Mouse (Mus musculus): ENCODE measurements around the gene Flvcr2. TPM values are rescaled to one million over a fixed set of nuclear protein-coding genes. Genes with fewer than 3 reads are reported as not detected.

Gene Flvcr2
- polyA plus RNA-seq, 1 experiment from 2014 or later, result 4.9 TPM

DNA sequence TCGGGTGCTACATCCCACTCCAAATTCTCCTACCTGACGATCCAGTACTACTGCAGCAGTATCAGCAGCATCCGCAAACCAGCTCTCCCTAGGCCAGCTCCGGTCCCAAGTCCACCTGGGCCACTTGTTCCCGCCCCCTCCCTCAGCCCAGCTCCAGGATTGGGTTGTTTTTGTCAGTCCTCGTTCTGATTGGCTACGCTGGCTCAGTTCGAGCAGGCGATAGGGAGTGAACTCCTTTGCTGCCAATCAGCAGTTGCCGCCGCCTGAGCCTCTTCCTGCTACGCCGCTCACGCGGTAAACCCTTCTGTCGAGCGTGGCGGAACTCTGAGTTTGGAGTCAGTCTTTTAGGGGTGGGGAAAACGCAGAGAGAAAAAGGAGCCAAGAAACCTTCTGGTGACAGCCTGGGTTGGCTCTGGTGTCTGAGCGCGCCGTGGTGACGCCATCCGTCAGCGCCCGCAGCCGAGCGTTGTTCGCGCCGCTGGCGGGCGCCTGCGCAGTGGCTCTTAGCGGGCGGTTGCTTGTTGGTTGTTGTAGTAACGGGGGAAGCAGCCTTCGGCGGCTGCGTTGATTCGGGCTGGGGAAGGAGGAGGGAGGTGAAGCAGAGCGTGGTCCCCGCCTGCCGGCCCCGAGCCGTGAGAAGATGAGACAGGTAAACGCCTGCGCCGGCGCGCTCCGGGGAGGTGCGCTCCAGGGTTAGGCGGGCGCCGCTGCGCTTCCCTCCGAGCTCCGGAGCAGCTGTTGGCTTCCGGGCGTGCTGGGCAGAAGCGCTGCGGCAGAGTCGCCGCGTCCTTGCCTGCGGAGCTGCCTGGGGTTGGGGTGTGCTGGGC, 78.3 kb downstream of the Flvcr2 start, which contains the start of the genes Erg28 and Ttll5:
TSS of gene Erg28 (minus strand) at position 113 of the 827 bp plus-strand sequence.
TSS of gene Ttll5 (plus strand) at position 222 of the 827 bp plus-strand sequence.
- H3K4me1 ChIP-seq, result peaks cover 34% of the 10 kb centered on the region
- peaks cover 46% of the 10 kb centered on the region for H3K36me3 ChIP-seq
- DNase-seq (ENCODE audit: low spot score), result peak; percentile 98
- peak within 1 kb of the TSS; percentile 91 for H3K4me3 ChIP-seq
- WGBS, result under 1% methylated on average over 67 of the region's 67 CpGs
- H3K27ac ChIP-seq, result peak within 1 kb of the TSS; percentile 97
- H3K27me3 ChIP-seq (ENCODE audit: insufficient read depth, poor library complexity, severe bottlenecking), result no peaks in the 10 kb centered on the region
- H3K9me3 ChIP-seq, result no peaks in the 10 kb centered on the region

- Histone ChIP-seq H3K4me1 (peaks cover 28% of the 10 kb centered on the region), H3K36me3 (peaks cover 50% of the 10 kb centered on the region), H3K9me3 (no peaks in the 10 kb centered on the region), H3K4me3 (peak overlapping the region; percentile 91), H3K27me3 (ENCODE audit: insufficient read depth, poor library complexity, severe bottlenecking) (no peaks in the 10 kb centered on the region), H3K27ac (peak overlapping the region; percentile 97)
- WGBS, result 12% methylated on average over 8 of the region's 8 CpGs
- DNase-seq (ENCODE audit: low spot score), result no peak
These were observed 79.0 kb downstream of the Flvcr2 start for GRCm38 (mm10) chr12:85825361-85825760.

GRCm38 (mm10) chr12:85825822-85826221, 79.5 kb downstream of the Flvcr2 start:
- Histone ChIP-seq H3K36me3 (peaks cover 54% of the 10 kb centered on the region), H3K27me3 (ENCODE audit: insufficient read depth, poor library complexity, severe bottlenecking) (no peaks in the 10 kb centered on the region), H3K9me3 (no peaks in the 10 kb centered on the region), H3K4me1 (peaks cover 28% of the 10 kb centered on the region), H3K4me3 (peak overlapping the region; percentile 91), H3K27ac (no peak overlapping the region)
- DNase-seq (ENCODE audit: low spot score), result no peak
- WGBS, result 78% methylated on average over 2 of the region's 2 CpGs

- no peak overlapping the region for H3K4me3 ChIP-seq
- H3K9me3 ChIP-seq, result no peaks in the 10 kb centered on the region
- peak; percentile 68 for DNase-seq (ENCODE audit: low spot score)
- peaks cover 8% of the 10 kb centered on the region for H3K4me1 ChIP-seq
- H3K36me3 ChIP-seq, result peaks cover 65% of the 10 kb centered on the region
- H3K27me3 ChIP-seq (ENCODE audit: insufficient read depth, poor library complexity, severe bottlenecking), result no peaks in the 10 kb centered on the region
- H3K27ac ChIP-seq, result no peak overlapping the region
- 94% methylated on average over 3 of the region's 3 CpGs for WGBS
These were observed 82.5 kb downstream of the Flvcr2 start for GRCm38 (mm10) chr12:85828856-85829255.

GRCm38 (mm10) chr12:85829866-85830265, 83.5 kb downstream of the Flvcr2 start:
- whole genome bisulfite sequencing, result 90% methylated on average over 3 of the region's 3 CpGs
- no peaks in the 10 kb centered on the region for H3K27me3 ChIP-seq (ENCODE audit: insufficient read depth, poor library complexity, severe bottlenecking)
- peaks cover 6% of the 10 kb centered on the region; the same call in 1 of the 2 replicates for H3K4me1 ChIP-seq
- no peak overlapping the region for H3K4me3 ChIP-seq
- H3K27ac ChIP-seq, result no peak overlapping the region
- peaks cover 70% of the 10 kb centered on the region for H3K36me3 ChIP-seq
- no peaks in the 10 kb centered on the region for H3K9me3 ChIP-seq
- DNase-seq (ENCODE audit: low spot score), result peak; percentile 59

DNA sequence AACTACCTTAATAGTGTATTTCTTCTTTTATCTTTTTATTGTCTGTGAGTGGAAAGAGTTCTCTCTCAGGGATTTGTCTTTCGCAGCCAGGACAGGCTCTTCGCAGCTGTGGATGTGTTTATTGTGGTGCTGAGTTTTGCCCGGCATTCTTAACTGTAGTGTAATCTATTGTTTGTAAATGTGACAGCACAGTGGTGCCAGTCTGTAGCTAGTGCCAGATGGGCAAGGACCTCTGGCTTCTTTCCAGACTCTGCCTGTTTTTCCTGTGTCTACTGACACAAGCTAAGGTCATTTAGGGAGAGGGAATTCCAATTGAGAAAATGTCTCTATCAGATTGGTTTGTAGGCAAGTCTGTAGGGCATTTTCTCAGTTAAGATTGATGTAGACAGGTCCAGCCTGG, 84.4 kb downstream of the Flvcr2 start:
- Histone ChIP-seq H3K36me3 (peaks cover 70% of the 10 kb centered on the region), H3K27me3 (ENCODE audit: insufficient read depth, poor library complexity, severe bottlenecking) (no peaks in the 10 kb centered on the region), H3K4me1 (peaks cover 2% of the 10 kb centered on the region; the same call in 1 of the 2 replicates), H3K4me3 (no peak overlapping the region), H3K27ac (no peak overlapping the region), H3K9me3 (no peaks in the 10 kb centered on the region)
- 89% methylated on average over 3 of the region's 3 CpGs for WGBS
- peak; percentile 33 for DNase-seq (ENCODE audit: low spot score)

- DNase-seq (ENCODE audit: low spot score), result no peak
- WGBS, result 73% methylated on average over 2 of the region's 2 CpGs
- Histone ChIP-seq H3K9me3 (no peaks in the 10 kb centered on the region), H3K27me3 (ENCODE audit: insufficient read depth, poor library complexity, severe bottlenecking) (no peaks in the 10 kb centered on the region), H3K36me3 (peaks cover 41% of the 10 kb centered on the region), H3K4me3 (no peak overlapping the region), H3K4me1 (no peaks in the 10 kb centered on the region), H3K27ac (no peak overlapping the region)
These were observed 88.2 kb downstream of the Flvcr2 start for GRCm38 (mm10) chr12:85834543-85834942.

DNA sequence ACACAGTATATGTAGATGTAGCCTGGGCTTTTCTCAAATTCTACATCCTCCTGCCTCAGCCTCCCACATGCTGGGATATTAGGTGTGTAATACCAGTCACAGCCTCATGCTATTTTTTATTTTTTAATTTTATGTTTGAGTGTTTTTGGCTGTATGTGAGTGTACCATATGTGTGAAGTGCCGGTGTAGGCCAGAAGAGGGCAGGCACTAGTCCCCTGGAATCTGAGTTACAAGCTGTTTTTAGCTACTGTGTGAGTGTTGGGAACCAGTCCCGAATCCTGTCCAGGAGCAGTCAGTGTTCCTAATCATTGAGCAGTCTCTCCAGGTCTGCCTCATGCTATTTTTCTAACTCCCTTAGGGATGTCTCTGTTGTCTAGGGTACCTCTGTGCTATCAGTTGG, 91.4 kb downstream of the Flvcr2 start:
- Histone ChIP-seq H3K9me3 (no peaks in the 10 kb centered on the region), H3K27me3 (ENCODE audit: insufficient read depth, poor library complexity, severe bottlenecking) (no peaks in the 10 kb centered on the region), H3K4me1 (peaks cover 8% of the 10 kb centered on the region), H3K27ac (no peak overlapping the region), H3K4me3 (no peak overlapping the region), H3K36me3 (peaks cover 16% of the 10 kb centered on the region; the same call in 1 of the 2 replicates)
- WGBS, result 85% methylated on average over 2 of the region's 2 CpGs
- DNase-seq (ENCODE audit: low spot score), result no peak

GRCm38 (mm10) chr12:85839371-85840000, 93.1 kb downstream of the Flvcr2 start:
- Histone ChIP-seq H3K4me1 (peaks cover 8% of the 10 kb centered on the region), H3K36me3 (peaks cover 12% of the 10 kb centered on the region; the same call in 1 of the 2 replicates), H3K27me3 (ENCODE audit: insufficient read depth, poor library complexity, severe bottlenecking) (no peaks in the 10 kb centered on the region), H3K27ac (no peak overlapping the region), H3K4me3 (no peak overlapping the region), H3K9me3 (no peaks in the 10 kb centered on the region)
- 89% methylated on average over 12 of the region's 12 CpGs for WGBS
- DNase-seq (ENCODE audit: low spot score), result no peak

DNA sequence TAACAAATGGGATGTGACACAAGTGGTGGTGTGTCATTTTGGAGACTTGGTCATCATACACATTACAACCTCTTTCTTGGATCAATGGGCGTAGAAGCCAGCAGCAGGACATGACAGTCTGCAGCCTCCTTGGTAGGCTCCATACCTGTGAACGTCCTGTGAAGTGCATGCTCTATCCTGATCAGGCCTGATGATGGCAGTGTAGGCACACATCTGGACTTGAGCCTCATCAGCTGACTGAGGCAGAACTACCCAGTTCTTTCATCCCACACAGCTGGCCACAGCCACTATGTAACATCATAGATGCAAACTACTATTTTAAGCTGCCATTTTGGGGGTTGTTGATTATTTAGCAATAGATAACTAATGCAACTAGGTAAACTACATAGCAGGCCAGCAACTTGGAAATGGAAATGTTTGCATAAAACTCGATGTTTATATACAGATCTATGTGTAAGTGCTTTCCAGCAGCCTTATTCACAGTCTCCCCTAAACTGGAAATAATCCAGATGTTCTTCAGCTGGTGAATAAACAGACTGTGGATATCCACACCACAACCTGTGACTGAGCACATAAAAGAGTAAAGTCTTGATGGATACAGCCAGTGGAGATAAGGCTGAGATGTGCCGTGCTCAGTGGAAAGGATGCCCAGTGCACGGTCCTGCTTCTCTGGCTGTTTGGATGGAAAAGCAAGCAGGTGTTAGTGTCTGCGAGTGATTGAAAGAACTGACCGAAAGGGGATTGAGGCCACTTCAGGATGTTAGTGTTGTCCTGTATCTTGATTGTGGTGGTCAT, 102.0 kb downstream of the Flvcr2 start:
- 82% methylated on average over 7 of the region's 7 CpGs for WGBS
- peak; percentile 69 for DNase-seq (ENCODE audit: low spot score)
- H3K27ac ChIP-seq, result no peak overlapping the region
- no peak overlapping the region for H3K4me3 ChIP-seq
- peaks cover 25% of the 10 kb centered on the region for H3K36me3 ChIP-seq
- no peaks in the 10 kb centered on the region for H3K27me3 ChIP-seq (ENCODE audit: insufficient read depth, poor library complexity, severe bottlenecking)
- H3K9me3 ChIP-seq, result no peaks in the 10 kb centered on the region
- no peaks in the 10 kb centered on the region for H3K4me1 ChIP-seq

- peak; percentile 72 for DNase-seq (ENCODE audit: low spot score)
- H3K27ac ChIP-seq, result no peak overlapping the region
- peaks cover 21% of the 10 kb centered on the region; the same call in 1 of the 2 replicates for H3K36me3 ChIP-seq
- no peaks in the 10 kb centered on the region for H3K27me3 ChIP-seq (ENCODE audit: insufficient read depth, poor library complexity, severe bottlenecking)
- no peak overlapping the region for H3K4me3 ChIP-seq
- H3K4me1 ChIP-seq, result no peaks in the 10 kb centered on the region
- WGBS, result 84% methylated on average over 8 of the region's 8 CpGs
- H3K9me3 ChIP-seq, result no peaks in the 10 kb centered on the region
These were observed 104.3 kb downstream of the Flvcr2 start for GRCm38 (mm10) chr12:85850661-85851060.

GRCm38 (mm10) chr12:85853836-85854235, 107.5 kb downstream of the Flvcr2 start:
- peaks cover 33% of the 10 kb centered on the region for H3K36me3 ChIP-seq
- peak; percentile 53 for DNase-seq (ENCODE audit: low spot score)
- H3K27me3 ChIP-seq (ENCODE audit: insufficient read depth, poor library complexity, severe bottlenecking), result no peaks in the 10 kb centered on the region
- H3K4me3 ChIP-seq, result no peak overlapping the region
- H3K9me3 ChIP-seq, result no peaks in the 10 kb centered on the region
- WGBS, result 85% methylated on average over 4 of the region's 4 CpGs
- no peaks in the 10 kb centered on the region for H3K4me1 ChIP-seq
- H3K27ac ChIP-seq, result no peak overlapping the region
